Mouse (Mus musculus): ENCODE results near the gene Sbp.

DNA sequence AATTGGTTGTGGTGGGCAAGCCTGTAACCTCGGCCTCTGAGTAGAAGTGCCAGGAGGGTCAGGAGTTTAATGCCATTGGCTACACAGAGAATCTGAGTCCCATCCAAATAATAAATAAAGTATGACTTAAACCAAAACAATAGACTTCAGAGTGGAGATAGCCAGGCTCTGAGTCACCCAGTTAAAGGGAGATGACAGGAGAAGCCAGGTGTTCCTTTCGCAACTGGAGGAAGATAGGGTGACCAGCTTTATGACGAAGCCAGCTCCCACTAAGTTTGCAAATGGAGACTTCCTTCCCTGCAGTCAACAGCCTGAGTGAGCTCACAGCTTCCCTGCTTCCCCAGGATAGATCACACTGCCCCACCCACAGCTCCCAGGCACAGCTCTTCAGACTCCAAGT lies 38.0 kb downstream of the Sbp start:
- TF ChIP-seq POLR2A (IDR thresholded peaks at IDR 0.05; ENCODE audit: insufficient read length, low read depth) (no peak), MAX (IDR thresholded peaks at IDR 0.05; ENCODE audit: low read depth) (no peak), E2F4 (IDR thresholded peaks at IDR 0.05; ENCODE audit: insufficient read depth) (no peak), SRF (IDR thresholded peaks at IDR 0.05; ENCODE audit: control insufficient read depth, insufficient read length, low read depth) (no peak), MYOG (IDR thresholded peaks at IDR 0.05; ENCODE audit: control insufficient read depth in 1 of 3, insufficient read depth in 1 of 3, insufficient read length in 2 of 3, low read depth in 2 of 3) (no peak)
